Mouse (Mus musculus): ENCODE measurements around the gene Cybrd1. TPM values are rescaled to one million over a fixed set of nuclear protein-coding genes. Genes with fewer than 3 reads are reported as not detected.

Gene Cybrd1
- total RNA-seq, 2 experiments from 2014 or later = 2.9 to 3.5 TPM

DNA sequence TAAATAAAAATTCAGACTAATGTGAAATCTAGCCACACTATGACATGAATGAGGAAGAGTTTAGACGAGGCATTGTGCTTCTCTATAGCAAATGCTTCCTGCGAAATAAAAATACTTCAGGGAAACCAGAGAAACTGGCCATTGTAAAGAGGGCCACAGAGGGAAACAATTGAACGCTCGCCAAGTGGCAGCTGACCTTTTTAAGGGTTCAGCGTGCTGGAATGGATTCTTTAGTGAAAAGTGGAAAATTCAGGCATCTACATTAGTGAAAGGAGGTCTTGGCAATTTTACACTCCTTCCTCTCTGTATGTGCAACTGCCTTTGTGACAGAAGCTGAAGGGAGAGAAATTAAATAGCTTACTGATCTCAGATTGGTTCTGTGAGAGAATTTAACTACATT is 3.7 kb downstream of the Cybrd1 start:
- intact Hi-C loops (cut with DNase I) = no loop called here
- DNase-seq (ENCODE audit: low spot score in 2 of 2) = no peak

DNA sequence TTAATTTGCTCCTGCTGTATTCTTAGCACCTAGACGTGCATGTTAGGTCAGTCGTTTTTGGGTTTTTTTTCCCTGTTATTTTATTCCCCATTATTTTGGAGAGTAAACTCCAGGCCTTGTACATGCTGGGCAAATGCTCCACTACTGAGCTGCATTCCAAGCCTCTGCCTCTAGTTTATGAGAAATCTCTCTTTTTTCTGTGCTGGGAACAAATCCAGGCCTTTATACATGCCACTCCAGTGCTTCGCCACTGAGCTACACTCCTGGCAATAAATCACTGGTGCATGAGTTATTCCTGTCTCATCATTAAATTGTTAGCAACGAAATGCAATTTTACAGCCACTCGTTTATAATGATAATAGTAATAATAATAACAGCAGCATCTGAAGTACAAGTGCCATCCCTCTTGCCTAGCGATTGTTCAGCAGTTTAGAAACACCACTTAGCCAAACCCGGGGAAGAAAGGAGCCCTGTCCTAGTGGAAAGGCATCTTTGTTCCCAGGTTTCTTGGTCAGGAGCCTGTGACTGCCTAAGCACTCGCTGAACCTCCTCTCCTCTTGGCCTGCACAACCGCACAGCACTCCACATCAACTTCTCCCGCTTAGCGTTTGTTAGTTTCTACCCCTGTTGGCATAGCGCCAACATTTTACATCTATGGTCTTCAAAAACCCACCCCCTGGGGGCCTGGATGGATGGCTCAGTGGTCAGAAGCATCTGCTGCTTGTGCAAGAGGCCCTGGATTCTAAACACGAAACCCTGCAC is 4.7 kb downstream of the Cybrd1 start:
- peak in 1 of 2 experiments; percentile 19 for DNase-seq (ENCODE audit: low spot score in 2 of 2)
- intact Hi-C loops (cut with DNase I) = no loop called here

DNA sequence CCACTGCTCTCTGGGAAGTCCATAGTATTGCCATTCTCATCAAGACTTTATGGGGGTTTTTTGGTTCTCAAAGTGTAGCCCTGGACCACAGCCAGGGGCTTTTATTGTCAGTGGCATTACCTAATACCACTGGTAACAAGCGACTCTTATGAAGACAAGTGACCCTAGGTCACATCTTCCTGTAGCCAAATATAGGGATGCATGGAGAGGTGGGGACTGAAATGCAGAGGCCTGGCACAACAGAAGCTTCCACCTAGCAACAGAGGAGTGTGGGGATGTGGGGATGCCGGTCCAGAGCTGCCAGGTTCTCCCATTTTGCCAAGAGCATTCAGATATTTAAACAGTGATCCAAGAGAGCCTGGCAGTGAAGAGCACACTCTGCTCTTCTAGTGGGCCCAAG is 5.9 kb downstream of the Cybrd1 start:
- intact Hi-C loops (cut with DNase I) = no loop called here
- DNase-seq (ENCODE audit: low spot score in 2 of 2) = no peak

DNA sequence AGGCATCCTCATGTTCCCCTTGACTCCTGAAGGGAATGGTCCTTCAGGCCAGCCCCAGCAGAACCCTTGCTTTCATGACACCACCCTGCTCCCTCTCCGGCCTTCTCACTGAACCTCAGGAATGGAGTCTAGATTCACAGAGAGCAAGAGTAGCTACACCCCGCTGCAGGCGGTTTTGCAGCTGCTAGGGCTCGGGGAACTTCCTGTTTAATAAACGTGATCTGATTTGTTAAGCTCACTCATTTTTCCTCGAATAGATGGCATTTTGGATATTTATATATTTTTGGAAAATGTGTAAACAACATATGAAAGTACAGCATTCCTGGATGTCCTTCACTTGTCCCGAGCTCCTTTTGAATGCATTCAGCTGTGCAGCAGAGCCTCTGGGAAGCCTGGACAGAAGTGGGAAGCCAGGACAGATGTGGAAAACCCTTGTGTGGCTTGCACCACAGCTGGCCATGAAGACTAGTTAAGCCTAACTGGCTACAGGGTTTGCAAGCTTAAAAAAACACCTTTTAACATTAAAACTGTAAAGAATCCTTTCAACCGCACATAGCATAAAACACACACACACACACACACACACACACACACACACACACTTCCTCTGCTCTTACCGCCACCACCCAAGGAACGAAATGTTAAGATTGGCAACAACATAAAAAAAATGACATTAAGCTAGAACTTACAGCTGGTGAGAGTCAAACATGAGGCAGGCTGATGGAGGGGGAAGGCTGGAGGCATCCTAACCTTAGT is 10.2 kb downstream of the Cybrd1 start:
- no peak for DNase-seq (ENCODE audit: low spot score in 2 of 2)
- intact Hi-C loops (cut with DNase I) = no loop called here

DNA sequence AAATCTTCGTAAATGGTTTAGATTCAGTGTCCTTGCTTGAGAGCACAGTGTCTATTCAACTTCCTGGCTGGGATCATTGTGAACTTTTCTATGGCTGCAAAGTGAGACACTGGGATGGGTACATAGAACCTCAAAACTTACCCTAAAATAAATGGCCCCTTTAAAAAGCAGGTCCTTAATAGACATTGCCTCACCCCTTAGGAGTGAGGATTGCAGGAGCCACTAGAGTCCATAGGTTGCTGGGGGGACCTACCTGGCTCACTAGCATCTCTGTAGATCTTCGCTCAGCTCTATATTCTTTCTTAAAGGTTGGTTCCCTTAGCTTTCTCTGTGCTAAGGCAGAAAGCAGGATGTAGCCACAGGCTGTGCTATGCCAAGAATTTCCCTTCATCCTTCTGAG is 12.6 kb downstream of the Cybrd1 start:
- no peak for DNase-seq (ENCODE audit: low spot score in 2 of 2)
- intact Hi-C loops (cut with DNase I) = no loop called here

DNA sequence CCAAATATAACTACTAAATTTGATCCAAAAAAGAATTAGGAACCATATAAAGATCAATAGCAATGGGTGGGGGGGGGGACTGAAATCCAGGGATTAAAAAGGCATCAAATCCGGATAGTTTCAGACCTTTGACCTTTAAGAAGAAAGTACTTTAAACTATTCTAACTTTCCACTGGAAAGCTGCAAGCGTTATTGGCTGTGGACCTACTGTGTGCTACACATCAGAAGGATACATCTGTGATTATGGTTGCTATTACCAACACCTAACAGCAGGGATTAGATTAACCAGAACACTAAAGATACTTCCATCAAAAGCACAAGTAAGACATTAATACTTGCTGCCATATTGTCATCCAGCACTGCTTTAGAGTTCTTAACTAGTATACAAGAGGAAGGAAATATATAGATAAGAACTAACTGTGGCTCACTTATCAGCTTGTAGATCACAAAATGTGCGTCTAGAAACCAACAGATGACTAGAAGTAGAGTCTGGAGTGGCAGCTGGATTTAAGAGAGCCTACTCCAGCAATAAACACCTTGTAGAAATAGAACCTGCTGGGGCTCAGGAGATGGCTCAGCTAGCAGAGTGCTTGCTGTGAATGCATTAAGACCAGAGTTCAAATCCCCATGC is 14.3 kb downstream of the Cybrd1 start:
- intact Hi-C loops (cut with DNase I) = no loop called here
- no peak for DNase-seq (ENCODE audit: low spot score in 2 of 2)

DNA sequence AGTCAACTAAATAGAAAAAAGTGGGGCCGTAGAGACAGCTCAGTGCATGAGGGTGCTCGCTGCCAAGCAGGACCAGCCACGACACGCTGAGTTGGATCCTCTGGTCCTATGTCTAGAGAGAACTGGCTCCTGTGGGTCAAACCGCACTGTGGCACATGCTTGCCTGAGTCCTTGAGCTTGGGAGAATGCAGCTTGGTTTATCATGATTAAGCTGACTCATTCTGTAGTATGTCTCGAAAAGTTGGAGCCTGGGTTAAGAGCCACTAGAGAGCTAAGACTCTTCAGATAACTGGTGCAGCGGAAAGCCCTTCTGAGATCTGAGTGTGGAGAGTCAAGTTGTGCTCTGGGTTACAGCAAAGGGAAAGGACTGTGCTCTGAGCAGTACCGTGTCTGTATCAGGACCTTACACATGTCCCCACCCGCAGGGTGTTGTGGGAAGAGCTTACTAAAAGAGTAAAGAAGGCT is 16.4 kb downstream of the Cybrd1 start:
- intact Hi-C loops (cut with DNase I) = no loop called here

DNA sequence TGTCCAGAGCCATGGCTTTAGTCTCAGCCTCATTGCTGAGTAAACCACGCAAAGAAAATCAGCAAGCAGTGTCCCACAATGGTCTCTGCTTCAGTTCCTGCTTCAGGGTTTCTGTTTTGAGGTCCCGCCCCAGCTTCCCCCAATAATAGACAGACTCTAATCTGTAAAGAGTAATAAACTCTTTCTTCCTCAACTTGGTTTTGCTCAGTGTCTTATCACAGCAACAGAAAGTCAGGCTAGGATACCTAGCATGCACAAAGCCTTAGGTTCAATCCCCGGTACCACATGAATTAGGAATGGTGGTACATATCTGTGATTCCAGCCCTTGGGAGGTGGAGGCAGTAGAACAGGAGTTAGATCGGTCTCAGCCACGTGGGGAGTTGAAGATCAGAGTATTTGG is 17.1 kb downstream of the Cybrd1 start:
- no peak for DNase-seq (ENCODE audit: low spot score in 2 of 2)
- intact Hi-C loops (cut with DNase I) = no loop called here

More for the DNA sequence above, 16.4 kb downstream of the Cybrd1 start:
- DNase-seq (ENCODE audit: low spot score in 2 of 2) = no peak

DNA sequence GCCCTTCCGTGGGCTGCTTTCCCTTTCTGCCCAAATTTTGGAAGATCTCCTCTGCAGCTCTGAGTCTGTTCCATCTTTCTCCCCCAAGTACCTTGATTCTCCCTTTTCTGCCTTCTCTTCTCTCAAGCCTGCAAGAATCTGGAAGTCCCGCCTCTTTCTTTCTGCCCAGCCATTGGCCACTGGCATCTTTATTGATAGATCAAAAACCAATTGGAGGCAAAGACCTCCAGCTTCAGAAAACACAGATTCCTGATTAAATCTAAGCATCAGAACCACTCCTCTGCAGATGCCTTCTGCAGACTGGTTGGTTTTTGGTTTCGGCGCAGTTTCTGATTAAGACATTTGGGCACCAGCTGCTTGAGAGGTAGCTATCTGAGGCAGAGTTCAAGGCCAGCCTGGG is 22.9 kb downstream of the Cybrd1 start:
- intact Hi-C loops (cut with DNase I) = no loop called here
- no peak for DNase-seq (ENCODE audit: low spot score in 2 of 2)

DNA sequence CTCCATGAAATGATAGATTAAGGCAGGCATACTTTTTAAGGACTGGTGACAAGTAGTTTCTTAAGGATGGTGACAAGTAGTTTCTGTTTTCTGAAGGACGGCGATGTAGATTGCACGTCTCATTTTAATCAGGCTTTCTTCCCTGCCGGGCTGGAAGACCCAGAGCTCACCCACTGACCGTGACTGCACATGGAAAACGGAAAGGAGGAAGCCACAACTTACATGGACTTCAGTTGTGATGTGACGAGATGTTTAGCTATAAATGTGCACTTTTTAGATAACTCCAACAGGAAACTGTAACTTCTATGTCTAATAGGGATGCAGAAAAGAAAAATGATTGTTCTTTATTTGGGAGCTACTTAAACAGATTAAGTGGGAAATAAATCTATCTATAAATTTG is 24.7 kb downstream of the Cybrd1 start:
- intact Hi-C loops (cut with DNase I) = no loop called here
- DNase-seq (ENCODE audit: low spot score in 2 of 2) = no peak

DNA sequence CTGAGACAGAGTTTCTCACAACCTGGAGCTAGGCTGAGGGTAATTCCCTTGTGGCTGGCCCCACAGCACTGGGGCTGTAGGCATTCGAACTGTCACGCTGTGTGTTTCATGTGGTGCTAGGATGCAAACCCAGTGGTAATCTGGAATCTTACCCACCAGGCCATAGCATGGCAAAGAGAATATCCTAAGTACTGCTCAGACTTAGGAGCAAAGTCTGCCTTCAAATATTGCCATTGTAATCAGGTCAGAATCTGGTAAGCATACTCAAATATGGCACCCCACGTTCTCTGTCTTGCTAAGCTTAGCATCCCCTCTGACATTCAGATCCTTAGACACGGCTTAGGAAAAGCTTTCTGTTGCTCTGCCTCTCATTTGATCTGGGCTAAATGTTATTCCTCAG is 28.1 kb downstream of the Cybrd1 start:
- intact Hi-C loops (cut with DNase I) = no loop called here
- DNase-seq (ENCODE audit: low spot score in 2 of 2) = no peak

DNA sequence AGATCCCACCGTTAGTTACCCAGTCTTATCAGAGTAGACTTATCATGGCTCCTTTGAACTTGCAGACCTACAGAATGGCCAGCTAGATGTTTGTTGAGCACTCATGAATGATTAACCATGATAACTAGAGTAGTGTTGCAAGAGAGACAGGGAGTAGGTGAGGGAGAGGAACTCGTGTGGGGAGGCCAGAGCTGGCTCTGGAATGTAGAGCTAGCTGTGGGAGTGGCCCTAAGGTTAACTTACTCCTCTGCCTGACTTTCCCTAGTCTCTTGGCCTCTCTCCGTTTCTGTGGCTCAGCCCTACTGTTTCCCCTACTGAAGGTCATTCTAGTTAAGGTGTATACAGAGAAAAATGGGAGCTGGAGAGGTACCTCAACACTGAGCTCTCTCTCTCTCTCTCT is 28.5 kb downstream of the Cybrd1 start:
- no peak for DNase-seq (ENCODE audit: low spot score in 2 of 2)
- intact Hi-C loops (cut with DNase I) = no loop called here

DNA sequence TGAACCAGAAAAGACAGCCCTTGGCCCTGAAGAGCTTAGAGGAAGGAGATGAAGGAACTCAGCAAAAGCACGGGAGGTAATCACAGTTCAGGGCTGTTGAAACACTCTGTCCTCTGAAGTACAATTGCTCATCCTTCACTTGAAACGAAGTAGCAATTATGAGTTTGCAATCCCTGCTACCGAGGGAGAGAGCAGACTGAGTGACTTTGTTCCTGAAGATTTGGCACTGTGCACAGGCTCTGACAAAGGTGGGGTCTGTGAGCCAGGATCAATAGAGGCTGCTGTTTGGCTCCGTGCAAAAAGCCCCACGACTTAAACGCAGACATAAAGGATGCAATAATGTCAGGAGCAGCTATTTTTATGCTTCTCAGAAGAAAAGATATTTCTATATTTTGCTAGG is 30.1 kb downstream of the Cybrd1 start:
- intact Hi-C loops (cut with DNase I) = no loop called here
- DNase-seq (ENCODE audit: low spot score in 2 of 2) = peak in 1 of 2 experiments; percentile 24

DNA sequence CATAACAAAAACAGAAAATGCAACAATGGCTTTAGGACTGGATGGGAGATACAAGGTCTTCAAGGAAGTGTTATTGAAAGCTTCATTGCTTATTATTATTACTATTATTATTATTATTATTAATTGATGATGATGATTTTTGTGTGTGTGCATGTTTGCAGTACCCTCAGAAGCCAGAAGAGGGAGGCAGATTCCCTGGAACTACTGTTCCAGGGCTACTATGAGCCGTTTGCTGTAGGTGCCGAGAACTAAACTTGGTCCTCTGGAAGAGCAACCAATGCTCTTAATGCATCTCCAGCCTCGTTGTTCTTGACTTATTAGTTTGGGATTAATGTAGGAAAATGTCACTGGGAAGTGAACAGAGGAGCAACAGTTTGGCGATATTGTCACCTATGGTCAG is 34.4 kb downstream of the Cybrd1 start:
- DNase-seq (ENCODE audit: low spot score in 2 of 2) = no peak
- intact Hi-C loops (cut with DNase I) = no loop called here

DNA sequence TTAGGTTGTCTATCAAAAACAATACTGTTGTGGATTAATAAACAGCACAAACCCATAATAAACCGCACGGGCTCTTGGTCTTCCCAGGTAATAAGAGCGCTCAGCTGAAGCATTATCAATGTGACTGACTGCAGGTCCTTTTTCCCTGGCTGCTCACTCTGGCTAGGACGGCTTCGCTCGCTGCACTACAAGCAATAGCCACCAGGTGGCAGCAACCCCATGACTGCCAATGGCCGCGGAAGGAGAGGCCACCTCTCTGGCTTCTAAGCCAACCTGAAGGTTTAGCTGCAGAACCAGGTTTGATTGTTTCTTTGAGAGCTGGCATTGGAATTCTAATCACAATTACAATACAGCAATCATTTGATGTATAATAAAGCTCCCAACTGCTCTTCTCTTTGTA is 37.8 kb downstream of the Cybrd1 start:
- intact Hi-C loops (cut with DNase I) = no loop called here
- DNase-seq (ENCODE audit: low spot score in 2 of 2) = peak; percentile 42 to 82

DNA sequence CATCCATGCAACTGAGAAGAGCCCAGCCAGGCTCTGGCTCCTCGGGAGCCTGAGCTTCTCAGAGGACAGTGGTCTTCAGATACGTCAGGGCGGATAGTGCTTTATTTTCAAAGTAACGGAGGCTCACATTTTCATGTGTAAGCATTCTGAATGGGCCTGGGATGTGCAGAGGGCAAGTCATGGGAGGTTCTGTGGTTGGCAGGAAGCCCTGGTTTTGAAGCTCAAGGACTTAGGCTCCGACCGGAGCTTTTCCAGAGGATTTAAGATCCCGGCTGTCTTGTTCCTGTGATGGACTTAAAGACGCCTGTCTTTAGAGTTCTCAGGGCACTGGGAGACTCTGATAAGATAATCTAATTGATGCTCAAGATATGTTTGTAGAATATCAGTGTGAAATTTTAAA is 38.7 kb downstream of the Cybrd1 start:
- DNase-seq (ENCODE audit: low spot score in 2 of 2) = no peak
- intact Hi-C loops (cut with DNase I) = no loop called here

DNA sequence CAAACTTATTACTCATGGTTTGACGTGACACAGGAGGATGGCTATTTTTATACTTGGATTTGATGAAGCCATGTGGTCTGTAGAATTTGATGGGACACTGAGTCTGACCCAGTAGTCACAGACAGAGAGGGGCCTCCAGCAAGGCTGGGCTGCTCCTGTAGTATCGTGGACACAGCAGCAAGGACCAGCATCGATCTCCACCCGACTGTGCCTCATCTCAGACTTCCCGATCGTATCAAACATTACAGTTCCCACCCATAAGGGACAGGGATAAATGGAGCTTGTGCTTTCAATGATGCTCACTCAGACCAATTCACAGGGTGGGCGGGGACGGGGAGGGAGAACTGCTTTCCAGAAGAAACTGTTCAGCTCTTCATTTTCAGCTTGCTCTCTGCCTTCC is 40.2 kb downstream of the Cybrd1 start:
- DNase-seq (ENCODE audit: low spot score in 2 of 2) = no peak
- intact Hi-C loops (cut with DNase I) = no loop called here

DNA sequence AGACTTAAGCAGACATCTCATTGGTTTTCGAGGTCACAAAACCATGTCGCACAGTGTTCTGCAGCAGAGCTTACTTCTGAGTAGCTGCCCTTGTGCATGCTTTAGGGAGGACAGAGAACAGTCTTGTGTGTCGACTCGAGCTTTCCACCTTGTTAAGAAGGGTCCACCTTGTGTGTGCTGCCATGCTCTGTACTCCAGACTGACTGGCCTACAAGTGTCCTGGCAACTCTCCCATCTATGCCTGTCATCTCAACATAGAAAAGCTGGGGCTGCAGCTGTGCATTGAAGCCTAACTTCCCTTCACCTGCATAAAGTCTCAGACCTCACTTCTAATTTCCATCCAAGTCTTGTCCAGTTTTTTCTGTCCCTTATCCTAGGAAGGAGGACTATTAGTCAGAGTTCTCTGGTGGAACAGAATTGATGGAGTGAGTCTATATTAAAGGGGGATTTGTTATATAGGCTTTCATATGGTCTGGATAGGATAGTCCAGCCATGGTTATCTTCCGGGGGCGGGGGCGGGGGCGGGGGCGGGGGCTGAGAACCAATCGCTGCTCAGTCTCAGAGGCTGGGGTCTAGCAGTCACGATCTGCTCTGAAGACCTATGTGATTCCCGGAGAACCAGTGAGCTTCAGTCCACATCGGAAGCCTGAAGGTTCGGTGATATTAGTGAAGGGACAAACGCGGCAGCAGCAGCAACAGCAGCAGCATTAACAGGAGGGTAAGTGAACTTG is 42.0 kb downstream of the Cybrd1 start:
- no peak for DNase-seq (ENCODE audit: low spot score in 2 of 2)
- intact Hi-C loops (cut with DNase I) = no loop called here

DNA sequence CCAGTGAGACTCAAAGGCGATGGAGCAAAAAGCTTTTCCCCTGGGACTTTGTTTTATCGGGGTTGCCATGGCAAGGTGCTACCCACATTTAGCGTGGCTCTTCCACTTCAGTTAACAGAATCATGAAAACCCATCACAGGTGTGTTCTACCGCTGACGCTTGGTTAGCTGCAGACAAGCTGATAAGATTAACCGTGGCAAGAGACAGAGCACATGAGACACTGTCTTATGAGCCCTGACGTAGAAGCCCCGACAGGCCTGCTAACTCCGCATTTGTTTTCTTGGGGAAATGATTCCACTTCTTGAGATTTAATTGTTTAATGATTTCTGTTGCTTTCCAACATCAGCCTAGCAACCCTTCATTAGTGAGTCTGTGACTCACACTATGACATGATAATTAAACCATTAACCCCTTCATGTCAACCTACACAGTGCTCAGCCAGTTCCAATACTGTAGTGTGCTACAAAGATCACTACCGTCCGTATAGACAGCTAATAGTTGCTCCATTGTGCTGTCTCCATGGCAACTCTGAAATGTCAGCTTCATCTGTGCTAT is 42.7 kb downstream of the Cybrd1 start:
- intact Hi-C loops (cut with DNase I) = no loop called here
- DNase-seq (ENCODE audit: low spot score in 2 of 2) = peak in 1 of 2 experiments; percentile 27

DNA sequence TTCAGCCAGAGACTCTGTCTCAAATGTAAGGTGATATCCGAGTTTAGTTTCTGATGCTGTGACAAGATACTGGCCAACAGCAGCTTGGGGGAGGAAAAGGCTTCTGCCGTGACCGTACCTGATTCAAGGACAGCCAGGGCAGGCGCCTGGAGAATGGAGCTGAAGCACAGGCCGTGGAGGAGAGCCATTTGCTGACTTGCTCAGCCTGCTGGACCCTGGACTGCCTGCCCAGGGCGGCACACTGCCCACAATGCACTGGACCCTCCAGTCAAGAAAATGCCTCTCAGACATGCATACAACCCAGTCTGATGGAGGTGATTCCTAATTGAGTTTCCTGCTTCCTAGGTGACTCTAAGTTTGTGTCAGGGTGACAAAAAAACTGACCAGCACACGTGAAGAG is 43.8 kb downstream of the Cybrd1 start:
- intact Hi-C loops (cut with DNase I) = no loop called here
- DNase-seq (ENCODE audit: low spot score in 2 of 2) = no peak
